ENCODE assay signal across 13 mouse cellular contexts in genomic region chr4:102840062-102840798, GRCm38 (mm10).
DNase-seq lines count a peak whose midpoint lies in the region; ATAC-seq and TF ChIP-seq lines count a peak whose summit lies in the region.
"Had no signal": no experiment of that assay in that cellular context is flagged by ENCODE, and none has a peak within 500 bp of the region (broad histone marks: within the 10 kb centered on the region; RNA-seq: fewer than 3 reads in every experiment).

No protein-coding gene starts in this region.

- H3K4me3 ChIP-seq in embryonic facial prominence, embryonic 11.5 days (ENCODE audit: low read depth, low read length) = no peak overlapping the region
- no peak overlapping the region for H3K4me3 ChIP-seq in embryonic facial prominence, embryonic 10.5 days
- no peak overlapping the region for H3K4me3 ChIP-seq in lung, embryonic 15.5 days
- H3K4me3 ChIP-seq in lung, adult 2 months (replicated peaks; ENCODE audit: extremely low read depth, low read depth, low read length) = no peak overlapping the region
- H3K4me3 ChIP-seq: limb, embryonic 13.5 days; midbrain, embryonic 13.5 days had no signal

- 71% methylated on average over 7 of the region's 7 CpGs for WGBS in embryonic facial prominence, embryonic 11.5 days
- 79% methylated on average over 7 of the region's 7 CpGs for WGBS in embryonic facial prominence, embryonic 10.5 days
- 42% methylated on average over 7 of the region's 7 CpGs for WGBS in lung, embryonic 15.5 days
- WGBS in lung, adult 2 months = 48% methylated on average over 7 of the region's 7 CpGs

- DNase-seq in embryonic facial prominence, embryonic 11.5 days (ENCODE audit: low spot score) = peak; percentile 9
- no peak for DNase-seq in embryonic facial prominence, embryonic 10.5 days (ENCODE audit: low spot score)
- DNase-seq in lung, adult 2 months = no peak
- DNase-seq in kidney, postnatal 4 days = peak; percentile 7 to 13
- peak; percentile 19 for DNase-seq in skeletal muscle tissue, adult 2 months (ENCODE audit: low read depth, low spot score)
- no peak for DNase-seq in layer of hippocampus, adult 9-11 months
- no peak for DNase-seq in adrenal gland, postnatal 10 days
- DNase-seq: cerebellum, adult 9-10 months; heart, postnatal 4 days had no signal

- H3K4me2 ChIP-seq in embryonic facial prominence, embryonic 11.5 days (ENCODE audit: low read depth, low read length) = no peak overlapping the region
- H3K4me2 ChIP-seq in lung, embryonic 15.5 days = no peak overlapping the region
- H3K4me2 ChIP-seq: limb, embryonic 13.5 days; midbrain, embryonic 13.5 days had no signal

- TF ChIP-seq POLR2A in lung, adult 2 months (IDR thresholded peaks at IDR 0.05; ENCODE audit: borderline replicate concordance, extremely low read depth, low read depth, low read length) = no peak

- no peak overlapping the region for H3K27ac ChIP-seq in embryonic facial prominence, embryonic 11.5 days (replicated peaks; ENCODE audit: low read depth, low read length)
- no peak overlapping the region for H3K27ac ChIP-seq in embryonic facial prominence, embryonic 10.5 days (replicated peaks)
- peak overlapping the region; percentile 57 for H3K27ac ChIP-seq in lung, embryonic 15.5 days
- H3K27ac ChIP-seq: limb, embryonic 13.5 days; midbrain, embryonic 13.5 days; stomach, postnatal 0 days had no signal

- no peak overlapping the region for H3K9ac ChIP-seq in embryonic facial prominence, embryonic 11.5 days (replicated peaks; ENCODE audit: low read length)
- H3K9ac ChIP-seq in lung, embryonic 15.5 days = no peak overlapping the region
- H3K9ac ChIP-seq: limb, embryonic 13.5 days; midbrain, embryonic 13.5 days had no signal

- H3K4me1 ChIP-seq in embryonic facial prominence, embryonic 11.5 days (ENCODE audit: control insufficient read depth, insufficient read depth, low read length) = no peaks in the 10 kb centered on the region
- H3K4me1 ChIP-seq in embryonic facial prominence, embryonic 10.5 days = peaks cover 4% of the 10 kb centered on the region; the same call in 1 of the 2 replicates
- H3K4me1 ChIP-seq in lung, embryonic 15.5 days = peaks cover 4% of the 10 kb centered on the region; the same call in 1 of the 2 replicates
- peaks cover 9% of the 10 kb centered on the region for H3K4me1 ChIP-seq in lung, adult 2 months (ENCODE audit: control insufficient read depth, insufficient read depth, low read length)
- H3K4me1 ChIP-seq: limb, embryonic 13.5 days had no signal

- no peaks in the 10 kb centered on the region for H3K9me3 ChIP-seq in embryonic facial prominence, embryonic 11.5 days (replicated peaks; ENCODE audit: control insufficient read depth, low read length)
- no peaks in the 10 kb centered on the region for H3K9me3 ChIP-seq in embryonic facial prominence, embryonic 10.5 days
- H3K9me3 ChIP-seq in lung, embryonic 15.5 days = no peaks in the 10 kb centered on the region
- H3K9me3 ChIP-seq: limb, embryonic 13.5 days; midbrain, embryonic 13.5 days had no signal

- H3K27me3 ChIP-seq in embryonic facial prominence, embryonic 11.5 days (ENCODE audit: control insufficient read depth, insufficient read depth, low read length) = no peaks in the 10 kb centered on the region
- H3K27me3 ChIP-seq in embryonic facial prominence, embryonic 10.5 days (replicated peaks; ENCODE audit: low read depth, poor library complexity, severe bottlenecking) = no peaks in the 10 kb centered on the region
- no peaks in the 10 kb centered on the region for H3K27me3 ChIP-seq in lung, embryonic 15.5 days
- H3K27me3 ChIP-seq: limb, embryonic 13.5 days; midbrain, embryonic 13.5 days had no signal

- TF ChIP-seq CTCF in lung, adult 2 months (IDR thresholded peaks at IDR 0.05; ENCODE audit: insufficient read depth, low read length) = no peak

- no peak for ATAC-seq in embryonic facial prominence, embryonic 11.5 days (replicated peaks; ENCODE audit: insufficient number of reproducible peaks, low FRiP score, low TSS enrichment, low read depth)
- peak; percentile 84 for ATAC-seq in lung, embryonic 15.5 days (ENCODE audit: borderline replicate concordance, extremely low read depth, low FRiP score, low TSS enrichment)

- no peaks in the 10 kb centered on the region for H3K36me3 ChIP-seq in embryonic facial prominence, embryonic 11.5 days (replicated peaks; ENCODE audit: control insufficient read depth, insufficient read depth, low read depth, low read length)
- H3K36me3 ChIP-seq in embryonic facial prominence, embryonic 10.5 days (replicated peaks) = no peaks in the 10 kb centered on the region
- H3K36me3 ChIP-seq in lung, embryonic 15.5 days = no peaks in the 10 kb centered on the region
- H3K36me3 ChIP-seq: limb, embryonic 13.5 days; midbrain, embryonic 13.5 days had no signal

Comparison
In these comparisons a context has a peak if more than half of its experiments do, and no peak if none do; other contexts are left out.
1. DNase-seq: peak in embryonic facial prominence, embryonic 11.5 days (single experiment), kidney, postnatal 4 days (2 of 2) and skeletal muscle tissue, adult 2 months (single experiment); none in embryonic facial prominence, embryonic 10.5 days (single experiment), lung, adult 2 months (single experiment), layer of hippocampus, adult 9-11 months (single experiment) and adrenal gland, postnatal 10 days (single experiment).